18 mouse cellular contexts compared by ENCODE assay signal in the genomic region with DNA sequence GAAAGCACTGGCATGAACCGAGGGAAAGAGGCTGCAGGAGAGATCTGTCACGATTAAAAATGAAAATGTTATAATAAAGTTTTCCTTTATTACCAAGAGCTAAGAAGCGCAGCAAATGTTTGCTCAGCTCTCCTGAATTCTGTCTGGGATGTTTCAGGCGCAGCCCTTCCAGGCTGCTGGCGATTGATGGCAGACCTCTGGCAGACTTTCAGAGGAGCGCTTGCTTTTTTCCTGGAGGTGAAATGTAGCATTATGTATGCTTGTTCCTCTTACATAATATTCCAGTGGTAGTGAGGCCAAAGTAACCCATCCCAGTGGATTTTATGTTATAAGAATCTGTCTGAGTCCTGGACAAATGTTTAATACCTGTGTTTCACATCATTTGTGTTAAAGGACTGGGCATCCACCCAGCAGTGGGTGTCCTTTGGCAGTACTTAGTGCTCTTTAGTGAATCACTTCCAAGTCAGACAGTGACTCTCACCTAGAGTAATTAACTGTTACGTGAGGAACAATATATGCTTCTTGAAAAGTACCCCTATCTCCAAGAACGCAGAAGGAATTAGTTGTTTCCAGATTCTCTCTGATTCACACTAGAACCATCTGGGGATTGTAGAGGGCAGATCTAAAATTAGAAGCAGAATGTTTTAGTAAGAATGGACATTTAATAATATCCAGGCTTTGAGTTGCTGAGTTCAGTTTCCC. TPM values are rescaled to one million over a fixed set of nuclear protein-coding genes. Genes with fewer than 3 reads are reported as not detected.
DNase-seq lines count a peak whose midpoint lies in the region; ATAC-seq and TF ChIP-seq lines count a peak whose summit lies in the region.
"Had no signal": no experiment of that assay in that cellular context is flagged by ENCODE, and none has a peak within 500 bp of the region (broad histone marks: within the 10 kb centered on the region; RNA-seq: fewer than 3 reads in every experiment).

No protein-coding gene starts in this region.

- H3K4me1 ChIP-seq in embryonic facial prominence, embryonic 13.5 days, result peaks cover 21% of the 10 kb centered on the region
- 0 out of 2 replicates have a peak, but pooled peaks cover 4% of the 10 kb centered on the region for H3K4me1 ChIP-seq in limb, embryonic 15.5 days
- 0 out of 2 replicates have a peak, but pooled peaks cover 3% of the 10 kb centered on the region for H3K4me1 ChIP-seq in forebrain, embryonic 13.5 days
- no peaks in the 10 kb centered on the region for H3K4me1 ChIP-seq in kidney, embryonic 14.5 days (ENCODE audit: control insufficient read depth, insufficient read depth, low read length)
- H3K4me1 ChIP-seq: forebrain, embryonic 12.5 days; kidney, embryonic 15.5 days; liver, embryonic 13.5 days had no signal

- H3K36me3 ChIP-seq in embryonic facial prominence, embryonic 13.5 days, result peaks cover 75% of the 10 kb centered on the region
- H3K36me3 ChIP-seq in limb, embryonic 15.5 days, result peaks cover 53% of the 10 kb centered on the region
- peaks cover 64% of the 10 kb centered on the region for H3K36me3 ChIP-seq in forebrain, embryonic 13.5 days (ENCODE audit: poor library complexity, severe bottlenecking)
- H3K36me3 ChIP-seq in kidney, embryonic 14.5 days (ENCODE audit: control insufficient read depth, insufficient read depth, low read length), result peaks cover 68% of the 10 kb centered on the region

- TF ChIP-seq CTCF in layer of hippocampus, adult 2 months (conservative IDR thresholded peaks at IDR 0.05), result no peak

- no peaks in the 10 kb centered on the region for H3K9me3 ChIP-seq in embryonic facial prominence, embryonic 13.5 days
- H3K9me3 ChIP-seq in limb, embryonic 15.5 days, result no peaks in the 10 kb centered on the region
- H3K9me3 ChIP-seq in forebrain, embryonic 13.5 days (replicated peaks), result no peaks in the 10 kb centered on the region
- 0 out of 2 replicates have a peak, but pooled peaks cover 3% of the 10 kb centered on the region for H3K9me3 ChIP-seq in kidney, embryonic 14.5 days (ENCODE audit: control insufficient read depth, low read length)
- H3K9me3 ChIP-seq: forebrain, embryonic 12.5 days; kidney, embryonic 15.5 days; liver, embryonic 13.5 days had no signal

- no peak overlapping the region for H3K4me2 ChIP-seq in embryonic facial prominence, embryonic 13.5 days
- no peak overlapping the region for H3K4me2 ChIP-seq in limb, embryonic 15.5 days
- H3K4me2 ChIP-seq in forebrain, embryonic 13.5 days, result no peak overlapping the region
- no peak overlapping the region for H3K4me2 ChIP-seq in kidney, embryonic 14.5 days (replicated peaks; ENCODE audit: low read depth, low read length)
- H3K4me2 ChIP-seq: forebrain, embryonic 12.5 days; kidney, embryonic 15.5 days; liver, embryonic 13.5 days had no signal

- no peak overlapping the region for H3K9ac ChIP-seq in embryonic facial prominence, embryonic 13.5 days
- no peak overlapping the region for H3K9ac ChIP-seq in limb, embryonic 15.5 days
- no peak overlapping the region for H3K9ac ChIP-seq in forebrain, embryonic 13.5 days
- no peak overlapping the region for H3K9ac ChIP-seq in kidney, embryonic 14.5 days (ENCODE audit: low read depth, low read length)
- H3K9ac ChIP-seq: forebrain, embryonic 12.5 days; kidney, embryonic 15.5 days; liver, embryonic 13.5 days had no signal

- H3K4me3 ChIP-seq in layer of hippocampus, adult 2 months, result no peak overlapping the region
- H3K4me3 ChIP-seq in embryonic facial prominence, embryonic 13.5 days, result no peak overlapping the region
- no peak overlapping the region for H3K4me3 ChIP-seq in limb, embryonic 15.5 days
- H3K4me3 ChIP-seq in forebrain, embryonic 13.5 days, result no peak overlapping the region
- no peak overlapping the region for H3K4me3 ChIP-seq in kidney, embryonic 14.5 days (ENCODE audit: low read length)
- H3K4me3 ChIP-seq: forebrain, embryonic 12.5 days; kidney, embryonic 15.5 days; liver, embryonic 13.5 days had no signal

- no peak for ATAC-seq in embryonic facial prominence, embryonic 13.5 days (ENCODE audit: insufficient number of reproducible peaks, insufficient read depth, low FRiP score, low TSS enrichment, low read depth)
- ATAC-seq in limb, embryonic 15.5 days (ENCODE audit: insufficient number of reproducible peaks, low FRiP score, low TSS enrichment, low read depth), result no peak
- no peak for ATAC-seq in forebrain, embryonic 13.5 days
- ATAC-seq in kidney, embryonic 14.5 days (ENCODE audit: low FRiP score, low TSS enrichment), result no peak

- H3K27ac ChIP-seq in layer of hippocampus, adult 2 months, result peak overlapping the region; percentile 18; the same call in 1 of the 2 replicates
- H3K27ac ChIP-seq in embryonic facial prominence, embryonic 13.5 days, result peak overlapping the region; percentile 40; the same call in 1 of the 2 replicates
- H3K27ac ChIP-seq in limb, embryonic 15.5 days, result peak overlapping the region; percentile 75
- H3K27ac ChIP-seq in forebrain, embryonic 13.5 days, result no peak overlapping the region
- H3K27ac ChIP-seq in kidney, embryonic 14.5 days (ENCODE audit: low read depth, low read length), result no peak overlapping the region
- H3K27ac ChIP-seq: forebrain, embryonic 12.5 days; kidney, embryonic 15.5 days; liver, embryonic 13.5 days had no signal

- 59% methylated on average over 8 of the region's 8 CpGs for WGBS in embryonic facial prominence, embryonic 13.5 days
- 61% methylated on average over 8 of the region's 8 CpGs for WGBS in limb, embryonic 15.5 days
- WGBS in forebrain, embryonic 13.5 days, result 95% methylated on average over 8 of the region's 8 CpGs
- WGBS in kidney, embryonic 14.5 days, result 91% methylated on average over 8 of the region's 8 CpGs

- DNase-seq in layer of hippocampus, adult 2 months (ENCODE audit: low spot score in 2 of 2), result no peak
- DNase-seq in layer of hippocampus, postnatal 25 days (ENCODE audit: extremely low spot score in 1 of 2, low spot score in 1 of 2), result no peak
- peak; percentile 80 for DNase-seq in Muller cell, postnatal 12 days (ENCODE audit: inconsistent ontology term)
- DNase-seq in adrenal gland, adult 8-10 months, result no peak
- DNase-seq: cerebellum, adult 11 months; cerebellum, postnatal 14 days; left cerebral cortex, postnatal 4 days; liver, embryonic 13.5 days; midbrain, embryonic 14.5 days; retina, postnatal 1 day; spleen, adult 18-20 months; thymus, postnatal 25 days had no signal

- no peaks in the 10 kb centered on the region for H3K27me3 ChIP-seq in embryonic facial prominence, embryonic 13.5 days
- H3K27me3 ChIP-seq in limb, embryonic 15.5 days, result no peaks in the 10 kb centered on the region
- no peaks in the 10 kb centered on the region for H3K27me3 ChIP-seq in forebrain, embryonic 13.5 days
- no peaks in the 10 kb centered on the region for H3K27me3 ChIP-seq in kidney, embryonic 14.5 days (ENCODE audit: control insufficient read depth, insufficient read depth, low read length)
- H3K27me3 ChIP-seq: forebrain, embryonic 12.5 days; kidney, embryonic 15.5 days; liver, embryonic 13.5 days had no signal

RNA-seq across cellular contexts. Expression of gene Adpgk, which starts 19.4 kb away (rescaled TPM):
- 10 to 100 TPM; 16.2 to 16.8 TPM for total RNA-seq in layer of hippocampus, adult 2 months (2021)
- 10 to 100 TPM; 16.2 to 16.6 TPM for total RNA-seq in layer of hippocampus, postnatal 25 days (2021)
- 35.6 and 39.2 TPM in 2 replicates for polyA plus RNA-seq in embryonic facial prominence, embryonic 13.5 days (2015; fragmentation: Nextera tagmentation; extraction: Ambion mirVana)
- 42.8 and 44.3 TPM in 2 replicates for polyA plus RNA-seq in limb, embryonic 15.5 days (2015; fragmentation: Nextera tagmentation; extraction: Ambion mirVana)
- 10 to 100 TPM; 30.6 to 33.5 (median 31.2) TPM for total RNA-seq in adrenal gland, adult 8-10 months (2022)
- 20.8 and 20.9 TPM in 2 replicates for polyA plus RNA-seq in forebrain, embryonic 13.5 days (2015; fragmentation: Nextera tagmentation; extraction: Ambion mirVana)
- 34.9 and 45.5 TPM in 2 replicates for polyA plus RNA-seq in kidney, embryonic 14.5 days (2014; fragmentation: Nextera tagmentation; extraction: Ambion mirVana)

RNA-seq across cellular contexts. Expression of gene Bbs4, which starts 42.6 kb away (rescaled TPM):
- total RNA-seq in layer of hippocampus, adult 2 months (2021), result 10 to 100 TPM; 38.8 to 42.2 TPM
- 10 to 100 TPM; 35.8 to 42.9 TPM for total RNA-seq in layer of hippocampus, postnatal 25 days (2021)
- polyA plus RNA-seq in embryonic facial prominence, embryonic 13.5 days (2015; fragmentation: Nextera tagmentation; extraction: Ambion mirVana), result 17.3 and 24.5 TPM in 2 replicates
- 12.7 and 17.5 TPM in 2 replicates for polyA plus RNA-seq in limb, embryonic 15.5 days (2015; fragmentation: Nextera tagmentation; extraction: Ambion mirVana)
- total RNA-seq in adrenal gland, adult 8-10 months (2022), result 10 to 100 TPM; 11.1 to 25.4 (median 18.9) TPM
- polyA plus RNA-seq in forebrain, embryonic 13.5 days (2015; fragmentation: Nextera tagmentation; extraction: Ambion mirVana), result 33.5 and 42.7 TPM in 2 replicates
- 14.1 and 15.5 TPM in 2 replicates for polyA plus RNA-seq in kidney, embryonic 14.5 days (2014; fragmentation: Nextera tagmentation; extraction: Ambion mirVana)

Comparison
In these comparisons a context has a peak if more than half of its experiments do, and no peak if none do; other contexts are left out.
1. H3K27ac ChIP-seq: peak in layer of hippocampus, adult 2 months (single experiment), embryonic facial prominence, embryonic 13.5 days (single experiment) and limb, embryonic 15.5 days (single experiment); none in forebrain, embryonic 13.5 days (single experiment) and kidney, embryonic 14.5 days (single experiment).